Mouse (Mus musculus) spleen, adult 2 months (tissue): ENCODE results near the gene Dirc2.

ENCODE experiments used
- CTCF ChIP-seq: fragments of 200-500 bp; IDR thresholded peaks from 2 replicates; pipeline ENCODE4 v1.5.1; 2011; ENCODE audit warnings: mild to moderate bottlenecking, inconsistent platforms; ENCODE audit not compliant: insufficient read depth, insufficient read length, insufficient replicate concordance; ENCODE audit errors: extremely low read depth
- POLR2A ChIP-seq: fragments of 200-500 bp; IDR thresholded peaks from 2 replicates; pipeline ENCODE4 v1.6.1; 2011; ENCODE audit warnings: low read depth, low read length, inconsistent platforms

DNA sequence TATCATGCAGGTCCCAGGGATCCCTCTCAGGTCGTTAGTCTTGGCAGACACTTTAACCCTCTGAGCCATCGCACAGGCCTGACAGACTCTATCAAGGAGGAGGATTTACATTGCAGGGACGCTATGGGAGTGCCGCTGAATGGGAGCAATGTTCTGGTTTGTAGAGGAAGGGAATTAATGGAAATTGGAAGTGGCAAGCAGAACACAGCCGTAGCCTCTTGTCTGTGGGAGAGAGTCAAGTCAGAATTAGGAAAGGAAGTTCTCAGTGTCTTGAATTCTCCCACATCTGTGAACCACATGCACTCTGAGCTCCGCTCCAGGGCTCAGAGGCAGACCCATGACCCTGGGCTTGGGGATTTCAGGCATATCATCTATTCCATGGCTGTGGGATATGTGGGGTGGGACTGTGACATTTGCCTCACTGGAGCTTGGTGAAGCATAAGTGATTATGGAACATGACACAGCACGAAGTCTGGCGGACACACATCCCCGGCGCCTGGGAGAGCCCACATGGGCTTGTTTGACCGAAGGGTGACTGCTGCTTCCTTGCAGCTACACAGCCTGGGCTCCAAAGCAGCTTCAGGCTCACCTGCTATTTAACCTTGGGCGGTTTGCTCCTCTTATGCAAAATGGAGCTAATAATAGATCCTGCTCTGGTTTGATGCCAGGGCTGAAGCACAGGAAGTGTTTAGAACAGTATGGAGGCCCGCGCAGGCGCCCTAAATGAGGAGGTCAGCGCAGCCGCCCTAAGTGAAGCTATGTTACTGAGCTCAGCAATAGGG, 87.6 kb downstream of the Dirc2 start:
- TF ChIP-seq POLR2A (no peak), CTCF (no peak)
